Mouse (Mus musculus): Measurements from ENCODE around the gene Spaca1. TPM values are rescaled to one million over a fixed set of nuclear protein-coding genes. Genes with fewer than 3 reads are reported as not detected.

The Spaca1 gene
- not detected for polyA plus RNA-seq (2014; fragmentation: Illumina TruSeq; extraction: RNeasy Lipid Tissue Mini Kit (QIAGEN cat#74804); ENCODE audit: low read depth, low replicate concordance)

GRCm38 (mm10) chr4:34049571-34050255, at the start of gene Spaca1:
Gene Spaca1, minus strand, starts transcription at chr4:34050191.

Other genes with a start within 250 kb of the Spaca1 start
- gene Cnr1, start 125.6 kb downstream of the Spaca1 start, polyA plus RNA-seq (2014; fragmentation: Illumina TruSeq; extraction: RNeasy Lipid Tissue Mini Kit (QIAGEN cat#74804); ENCODE audit: low read depth, low replicate concordance) = 0.08 TPM

Data from heart, adult 10 weeks (tissue).